Mouse (Mus musculus): ENCODE data around the gene Clcn5.

DNA sequence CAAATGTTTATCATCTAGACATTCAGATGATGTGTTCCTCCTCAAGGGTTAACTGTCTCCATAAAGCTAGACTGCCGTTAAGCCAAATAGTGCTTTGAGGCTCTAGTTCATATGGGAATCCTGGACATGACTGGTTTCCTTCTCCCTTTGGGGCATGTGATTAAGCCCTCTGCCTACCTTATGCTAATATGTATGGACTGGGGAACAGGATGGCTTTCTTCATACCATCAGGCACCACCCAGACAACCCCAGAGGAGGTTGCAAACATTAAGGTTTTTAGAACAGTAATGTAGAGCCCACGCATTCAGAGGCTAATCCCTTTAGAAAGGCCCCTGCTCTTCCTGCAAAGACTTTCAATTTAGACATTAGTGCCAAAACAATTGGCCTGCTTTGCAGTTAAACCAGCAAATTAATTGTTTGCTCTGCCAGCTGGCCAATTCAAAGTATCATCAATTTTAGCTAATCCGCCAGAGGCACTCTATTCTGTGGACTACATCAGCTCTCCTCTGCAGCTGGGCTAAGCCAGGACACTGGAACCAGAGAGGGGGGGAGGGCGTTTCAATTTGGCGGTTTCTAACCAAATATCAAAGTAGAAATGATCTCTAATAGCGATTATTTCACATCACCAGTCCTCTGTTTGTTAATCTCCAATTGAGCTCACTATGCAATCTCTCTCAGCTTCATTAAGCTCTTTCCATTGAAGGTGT lies 163.0 kb downstream of the Clcn5 start:
- no peak for TF ChIP-seq CTCF (IDR thresholded peaks at IDR 0.05; ENCODE audit: low read depth, low read length)
- TF ChIP-seq POLR2A (IDR thresholded peaks at IDR 0.05; ENCODE audit: extremely low read depth, insufficient read depth, low read length) = no peak

All from liver, adult 2 months (tissue).